Mouse (Mus musculus) heart, postnatal 0 days (tissue): ENCODE data around the gene Olfr1469.

Experiments
- CTCF ChIP-seq: IDR thresholded peaks from 2 replicates; pipeline ENCODE4 v1.5.1; 2016; ENCODE audit warnings: antibody characterized with exemption, control low read depth, low read depth
- EP300 ChIP-seq: IDR thresholded peaks from 2 replicates; pipeline ENCODE4 v1.6.1; 2016; ENCODE audit warnings: antibody characterized with exemption, low read depth

GRCm38 (mm10) chr19:13407549-13407948 lies at the start of gene Olfr1469:
- TF ChIP-seq CTCF = no peak
- TF ChIP-seq EP300 = no peak
